Mouse (Mus musculus) kidney, postnatal 0 days (tissue): ENCODE data around the gene Otud7a. TPM values are rescaled to one million over a fixed set of nuclear protein-coding genes. Genes with fewer than 3 reads are reported as not detected.

Experiments used
- ATAC-seq: fragments of 200-750 bp; cut with Nextera tagmentation; replicated peaks from 2 replicates; pipeline ENCODE4 v1.8.0; 2017; ENCODE audit warnings: low read depth, moderate number of reproducible peaks, moderate TSS enrichment, moderate library complexity; ENCODE audit not compliant: low FRiP score
- DNase-seq: peaks from one replicate; pipeline ENCODE4 v3.0.0-alpha.2; 2016; ENCODE audit warnings: low spot score
- H3K27ac ChIP-seq: fragments of 300-500 bp; sonication (generic); 2 replicates; pipeline ENCODE4 v1.5.1; 2014; ENCODE audit warnings: mild to moderate bottlenecking
- H3K27me3 ChIP-seq: fragments of 300-500 bp; sonication (generic); 2 replicates; pipeline ENCODE4 v1.6.1; 2014; ENCODE audit warnings: low read length, mixed read lengths; ENCODE audit not compliant: insufficient read depth
- H3K36me3 ChIP-seq: fragments of 300-500 bp; sonication (generic); 2 replicates; pipeline ENCODE4 v1.6.1; 2014; ENCODE audit warnings: low read length, mixed read lengths; ENCODE audit not compliant: insufficient read depth
- H3K4me1 ChIP-seq: fragments of 300-500 bp; sonication (generic); replicated peaks from 2 replicates; pipeline ENCODE4 v1.6.1; 2014; ENCODE audit warnings: antibody characterized with exemption, low read length, mixed read lengths; ENCODE audit not compliant: insufficient read depth
- H3K4me2 ChIP-seq: fragments of 300-500 bp; sonication (generic); 2 replicates; pipeline ENCODE4 v1.6.1; 2014; ENCODE audit warnings: mild to moderate bottlenecking, low read length, moderate library complexity, mixed read lengths
- H3K4me3 ChIP-seq: fragments of 300-500 bp; sonication (generic); replicated peaks from 2 replicates; pipeline ENCODE4 v1.5.1; 2014; ENCODE audit warnings: low read depth, low read length
- H3K9ac ChIP-seq: fragments of 300-500 bp; sonication (generic); 2 replicates; pipeline ENCODE4 v1.6.1; 2014; ENCODE audit warnings: low read depth, low read length
- H3K9me3 ChIP-seq: fragments of 300-500 bp; sonication (generic); replicated peaks from 2 replicates; pipeline ENCODE4 v1.6.1; 2016; ENCODE audit warnings: low read length, inconsistent platforms, mixed read lengths
- CTCF ChIP-seq: IDR thresholded peaks from 2 replicates; pipeline ENCODE4 v1.5.1; 2016; ENCODE audit warnings: antibody characterized with exemption, low read depth, mild to moderate bottlenecking, moderate library complexity
- WGBS: fragments of 180-500 bp; shearing (Covaris S2); extraction: QIAGEN DNeasy Blood & Tissue Kit; methylation state at CpG from one replicate; pipeline ENCODE4 v1.1.7; 2014; 5-methylcytosine and 5-hydroxymethylcytosine counted together
- polyA plus RNA-seq: library from polyadenylated mRNA; unstranded; fragments of >200 nt; fragmentation: Nextera tagmentation; extraction: Ambion mirVana; gene quantifications from 2 replicates; pipeline ENCODE4 v1.2.1, GENCODE M21; 2015

Otud7a gene
- polyA plus RNA-seq, 1 experiment from 2014 or later, result 0.05 TPM

GRCm38 (mm10) chr7:63758240-63758826 lies 313.8 kb downstream of the Otud7a start:
- DNase-seq, result no peak
- Histone ChIP-seq H3K4me1 (peaks cover 12% of the 10 kb centered on the region; the same call in 1 of the 2 replicates), H3K9ac (no peak overlapping the region), H3K27ac (no peak overlapping the region), H3K27me3 (peaks cover 73% of the 10 kb centered on the region), H3K4me2 (peak overlapping the region; percentile 64), H3K36me3 (no peaks in the 10 kb centered on the region), H3K4me3 (peak overlapping the region; percentile 32), H3K9me3 (no peaks in the 10 kb centered on the region)
- peak; percentile 13; the same call in 1 of the 2 replicates for ATAC-seq
- no peak for TF ChIP-seq CTCF
- WGBS, result under 1% methylated on average over 86 of the region's 97 CpGs

- no peak for TF ChIP-seq CTCF
- Histone ChIP-seq H3K9me3 (no peaks in the 10 kb centered on the region), H3K4me3 (no peak overlapping the region), H3K9ac (no peak overlapping the region), H3K27me3 (peaks cover 60% of the 10 kb centered on the region), H3K36me3 (no peaks in the 10 kb centered on the region), H3K4me1 (peaks cover 12% of the 10 kb centered on the region; the same call in 1 of the 2 replicates), H3K4me2 (no peak overlapping the region), H3K27ac (no peak overlapping the region)
- no peak for ATAC-seq
- WGBS, result 21% methylated on average over 5 of the region's 5 CpGs
- no peak for DNase-seq
Observed at GRCm38 (mm10) chr7:63759606-63760005, 315.1 kb downstream of the Otud7a start.

- TF ChIP-seq CTCF, result no peak
- ATAC-seq (no peak), DNase-seq (no peak)
- Histone ChIP-seq H3K4me3 (no peak overlapping the region), H3K27me3 (peaks cover 38% of the 10 kb centered on the region), H3K9me3 (no peaks in the 10 kb centered on the region), H3K36me3 (no peaks in the 10 kb centered on the region), H3K4me2 (no peak overlapping the region), H3K27ac (no peak overlapping the region), H3K4me1 (0 out of 2 replicates have a peak, but pooled peaks cover 10% of the 10 kb centered on the region), H3K9ac (no peak overlapping the region)
- WGBS, result 76% methylated on average over 3 of the region's 3 CpGs
Observed at GRCm38 (mm10) chr7:63762529-63762928, 318.0 kb downstream of the Otud7a start.

DNA sequence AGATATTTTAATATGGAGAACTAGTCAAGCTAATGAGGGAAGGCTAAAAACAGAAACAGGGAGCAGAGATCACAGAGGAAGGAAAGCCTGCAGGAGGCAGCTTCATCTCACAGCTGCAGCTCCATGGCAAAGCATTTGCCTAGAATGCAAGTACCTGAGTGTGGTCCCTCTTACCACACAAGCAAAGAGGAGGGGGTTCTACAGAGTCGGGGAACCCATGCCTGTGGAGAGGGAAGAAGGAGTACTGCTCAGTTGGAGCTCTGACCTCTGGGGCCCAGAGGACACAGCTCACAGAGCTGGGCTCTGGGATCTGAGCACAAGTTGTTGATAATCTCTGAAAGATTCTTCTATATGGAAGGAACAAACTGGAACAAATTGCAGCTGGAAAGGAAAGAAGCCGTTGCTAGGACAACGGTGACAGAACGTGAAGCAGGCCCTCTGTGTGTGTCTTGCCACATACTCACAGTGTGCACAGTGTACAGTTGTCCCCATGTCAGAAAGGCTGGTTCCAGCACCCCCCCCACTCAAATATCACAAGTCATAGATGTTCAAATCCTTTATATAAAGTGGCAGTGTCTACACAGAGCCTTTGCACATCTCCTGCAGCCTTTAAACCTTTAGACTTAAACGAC lies 324.0 kb downstream of the Otud7a start:
- no peak overlapping the region for H3K27ac ChIP-seq
- DNase-seq (no peak), ATAC-seq (no peak)
- no peak overlapping the region for H3K4me2 ChIP-seq
- no peaks in the 10 kb centered on the region for H3K4me1 ChIP-seq
- no peak for TF ChIP-seq CTCF
- no peaks in the 10 kb centered on the region for H3K36me3 ChIP-seq
- no peaks in the 10 kb centered on the region for H3K9me3 ChIP-seq
- 63% methylated on average over 5 of the region's 5 CpGs for WGBS
- H3K9ac ChIP-seq, result no peak overlapping the region
- H3K4me3 ChIP-seq, result no peak overlapping the region
- no peaks in the 10 kb centered on the region for H3K27me3 ChIP-seq

DNA sequence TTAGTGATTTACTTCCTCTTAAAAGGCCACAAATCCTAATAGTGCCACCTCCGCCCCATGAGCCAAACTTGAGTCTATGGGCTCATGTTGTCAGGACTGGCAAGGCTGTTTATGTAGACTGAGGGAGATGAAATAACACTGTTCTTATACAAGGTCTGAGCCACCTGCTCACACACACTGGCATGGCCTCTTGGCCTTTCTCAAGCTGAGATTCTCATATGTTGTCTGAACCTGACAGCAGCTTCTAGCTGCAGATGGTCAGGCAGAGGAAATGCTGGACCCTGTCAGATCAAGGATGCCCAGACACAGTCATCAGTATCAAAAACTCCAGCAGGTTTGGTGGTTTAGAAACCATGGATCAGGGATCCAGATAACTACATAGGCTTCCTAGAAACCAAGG lies 328.7 kb downstream of the Otud7a start:
- H3K4me2 ChIP-seq, result no peak overlapping the region
- no peaks in the 10 kb centered on the region for H3K27me3 ChIP-seq
- TF ChIP-seq CTCF, result no peak
- no peak overlapping the region for H3K9ac ChIP-seq
- H3K9me3 ChIP-seq, result no peaks in the 10 kb centered on the region
- no peak overlapping the region for H3K4me3 ChIP-seq
- 94% methylated on average over 1 of the region's 1 CpGs for WGBS
- no peaks in the 10 kb centered on the region for H3K4me1 ChIP-seq
- no peaks in the 10 kb centered on the region for H3K36me3 ChIP-seq
- H3K27ac ChIP-seq, result no peak overlapping the region
- no peak for DNase-seq
- no peak for ATAC-seq

GRCm38 (mm10) chr7:63774291-63774690 lies 329.7 kb downstream of the Otud7a start:
- Histone ChIP-seq H3K4me2 (no peak overlapping the region), H3K4me1 (no peaks in the 10 kb centered on the region), H3K27me3 (no peaks in the 10 kb centered on the region), H3K9me3 (no peaks in the 10 kb centered on the region), H3K36me3 (no peaks in the 10 kb centered on the region), H3K27ac (no peak overlapping the region), H3K9ac (no peak overlapping the region), H3K4me3 (no peak overlapping the region)
- DNase-seq, result no peak
- no peak for TF ChIP-seq CTCF
- WGBS, result 71% methylated on average over 1 of the region's 1 CpGs
- no peak for ATAC-seq
